ENCODE assay signal across 13 mouse cellular contexts in genomic region chr7:75524789-75525569, GRCm38 (mm10).
DNase-seq lines count a peak whose midpoint lies in the region; ATAC-seq and TF ChIP-seq lines count a peak whose summit lies in the region.
"Had no signal": no experiment of that assay in that cellular context is flagged by ENCODE, and none has a peak within 500 bp of the region (broad histone marks: within the 10 kb centered on the region; RNA-seq: fewer than 3 reads in every experiment).

No protein-coding gene starts in this region.

- no peak for ATAC-seq in intestine, embryonic 14.5 days (replicated peaks; ENCODE audit: low FRiP score, low TSS enrichment, low read depth)
- no peak for ATAC-seq in intestine, postnatal 0 days
- ATAC-seq in lung, embryonic 14.5 days (ENCODE audit: insufficient read depth) = no peak
- 0 out of 2 replicates have a peak, but pooled peaks have one; percentile 12 for ATAC-seq in heart, embryonic 15.5 days (replicated peaks; ENCODE audit: insufficient number of reproducible peaks, insufficient read depth, low FRiP score, low read depth)
- ATAC-seq in stomach, embryonic 15.5 days (ENCODE audit: insufficient read depth, low FRiP score, low read depth) = no peak
- ATAC-seq: CD4-positive, CD25-positive, alpha-beta regulatory T cell, adult 4 months had no signal

- H3K27ac ChIP-seq in intestine, embryonic 14.5 days (ENCODE audit: low read depth) = peak overlapping the region; percentile 67; the same call in 1 of the 2 replicates
- no peak overlapping the region for H3K27ac ChIP-seq in intestine, postnatal 0 days (ENCODE audit: low read depth, low read length)
- H3K27ac ChIP-seq in lung, embryonic 14.5 days (ENCODE audit: low read depth) = peak overlapping the region; percentile 50; the same call in 1 of the 2 replicates
- peak overlapping the region; percentile 83 for H3K27ac ChIP-seq in heart, embryonic 15.5 days
- peak overlapping the region; percentile 53; the same call in 1 of the 2 replicates for H3K27ac ChIP-seq in stomach, embryonic 15.5 days
- H3K27ac ChIP-seq: embryonic facial prominence, embryonic 12.5 days; liver, embryonic 15.5 days had no signal

- H3K27me3 ChIP-seq in intestine, embryonic 14.5 days (replicated peaks; ENCODE audit: control insufficient read depth, insufficient read depth, low read length) = no peaks in the 10 kb centered on the region
- no peaks in the 10 kb centered on the region for H3K27me3 ChIP-seq in intestine, postnatal 0 days (replicated peaks; ENCODE audit: control insufficient read depth, insufficient read depth, low read length)
- H3K27me3 ChIP-seq in lung, embryonic 14.5 days (ENCODE audit: insufficient read depth, low read length) = no peaks in the 10 kb centered on the region
- no peaks in the 10 kb centered on the region for H3K27me3 ChIP-seq in heart, embryonic 15.5 days
- no peaks in the 10 kb centered on the region for H3K27me3 ChIP-seq in stomach, embryonic 15.5 days (replicated peaks)
- H3K27me3 ChIP-seq: embryonic facial prominence, embryonic 12.5 days; liver, embryonic 15.5 days had no signal

- H3K4me3 ChIP-seq in intestine, embryonic 14.5 days (ENCODE audit: low read depth, low read length) = no peak overlapping the region
- H3K4me3 ChIP-seq in intestine, postnatal 0 days (ENCODE audit: low read depth, low read length) = no peak overlapping the region
- no peak overlapping the region for H3K4me3 ChIP-seq in lung, embryonic 14.5 days (ENCODE audit: low read depth, low read length)
- H3K4me3 ChIP-seq in heart, embryonic 15.5 days = no peak overlapping the region
- no peak overlapping the region for H3K4me3 ChIP-seq in stomach, embryonic 15.5 days (replicated peaks)
- H3K4me3 ChIP-seq: embryonic facial prominence, embryonic 12.5 days; liver, embryonic 15.5 days had no signal

- no peak overlapping the region; the same call in 1 of the 2 replicates for H3K4me2 ChIP-seq in intestine, embryonic 14.5 days (ENCODE audit: low read length)
- no peak overlapping the region for H3K4me2 ChIP-seq in intestine, postnatal 0 days (replicated peaks; ENCODE audit: low read depth)
- no peak overlapping the region for H3K4me2 ChIP-seq in lung, embryonic 14.5 days
- peak overlapping the region; percentile 18; the same call in 1 of the 2 replicates for H3K4me2 ChIP-seq in heart, embryonic 15.5 days
- no peak overlapping the region for H3K4me2 ChIP-seq in stomach, embryonic 15.5 days
- H3K4me2 ChIP-seq: embryonic facial prominence, embryonic 12.5 days; liver, embryonic 15.5 days had no signal

- no peaks in the 10 kb centered on the region for H3K9me3 ChIP-seq in intestine, embryonic 14.5 days (ENCODE audit: control insufficient read depth, low read length)
- H3K9me3 ChIP-seq in intestine, postnatal 0 days (ENCODE audit: control insufficient read depth) = no peaks in the 10 kb centered on the region
- H3K9me3 ChIP-seq in lung, embryonic 14.5 days (ENCODE audit: low read depth, low read length) = no peaks in the 10 kb centered on the region
- no peaks in the 10 kb centered on the region for H3K9me3 ChIP-seq in heart, embryonic 15.5 days (replicated peaks)
- H3K9me3 ChIP-seq in stomach, embryonic 15.5 days = no peaks in the 10 kb centered on the region
- H3K9me3 ChIP-seq: embryonic facial prominence, embryonic 12.5 days; liver, embryonic 15.5 days had no signal

- TF ChIP-seq CTCF in intestine, postnatal 0 days (IDR thresholded peaks at IDR 0.05; ENCODE audit: low read depth) = no peak
- no peak for TF ChIP-seq CTCF in lung, embryonic 14.5 days (IDR thresholded peaks at IDR 0.05; ENCODE audit: low read depth)

- peaks cover 38% of the 10 kb centered on the region for H3K4me1 ChIP-seq in intestine, embryonic 14.5 days (replicated peaks; ENCODE audit: control insufficient read depth, insufficient read depth, low read length)
- H3K4me1 ChIP-seq in intestine, postnatal 0 days (replicated peaks; ENCODE audit: control insufficient read depth, insufficient read depth, low read length) = peaks cover 7% of the 10 kb centered on the region; the same call in 1 of the 2 replicates
- H3K4me1 ChIP-seq in lung, embryonic 14.5 days (ENCODE audit: insufficient read depth) = peaks cover 20% of the 10 kb centered on the region
- peaks cover 53% of the 10 kb centered on the region for H3K4me1 ChIP-seq in heart, embryonic 15.5 days (replicated peaks)
- H3K4me1 ChIP-seq in stomach, embryonic 15.5 days = peaks cover 21% of the 10 kb centered on the region

- DNase-seq in intestine, embryonic 14.5 days (ENCODE audit: low spot score) = no peak
- DNase-seq in lung, embryonic 14.5 days = peak; percentile 66
- DNase-seq in lung, postnatal 10 days = no peak
- no peak for DNase-seq in ovary, postnatal 14 days (ENCODE audit: low spot score)
- DNase-seq: cerebellum, postnatal 25 days; layer of hippocampus, adult 9-11 months; retina, postnatal 1 day had no signal

- no peak overlapping the region for H3K9ac ChIP-seq in intestine, embryonic 14.5 days (ENCODE audit: low read length)
- H3K9ac ChIP-seq in intestine, postnatal 0 days (ENCODE audit: low read depth, low read length) = no peak overlapping the region
- no peak overlapping the region for H3K9ac ChIP-seq in lung, embryonic 14.5 days
- H3K9ac ChIP-seq in heart, embryonic 15.5 days = no peak overlapping the region
- no peak overlapping the region for H3K9ac ChIP-seq in stomach, embryonic 15.5 days
- H3K9ac ChIP-seq: embryonic facial prominence, embryonic 12.5 days; liver, embryonic 15.5 days had no signal

- H3K36me3 ChIP-seq in intestine, embryonic 14.5 days (ENCODE audit: control insufficient read depth, insufficient read depth, low read length) = no peaks in the 10 kb centered on the region
- no peaks in the 10 kb centered on the region for H3K36me3 ChIP-seq in intestine, postnatal 0 days (ENCODE audit: control insufficient read depth, insufficient read depth)
- no peaks in the 10 kb centered on the region for H3K36me3 ChIP-seq in lung, embryonic 14.5 days (ENCODE audit: insufficient read depth)
- H3K36me3 ChIP-seq in heart, embryonic 15.5 days = no peaks in the 10 kb centered on the region
- no peaks in the 10 kb centered on the region for H3K36me3 ChIP-seq in stomach, embryonic 15.5 days
- H3K36me3 ChIP-seq: embryonic facial prominence, embryonic 12.5 days; liver, embryonic 15.5 days had no signal
